In the genomic region with DNA sequence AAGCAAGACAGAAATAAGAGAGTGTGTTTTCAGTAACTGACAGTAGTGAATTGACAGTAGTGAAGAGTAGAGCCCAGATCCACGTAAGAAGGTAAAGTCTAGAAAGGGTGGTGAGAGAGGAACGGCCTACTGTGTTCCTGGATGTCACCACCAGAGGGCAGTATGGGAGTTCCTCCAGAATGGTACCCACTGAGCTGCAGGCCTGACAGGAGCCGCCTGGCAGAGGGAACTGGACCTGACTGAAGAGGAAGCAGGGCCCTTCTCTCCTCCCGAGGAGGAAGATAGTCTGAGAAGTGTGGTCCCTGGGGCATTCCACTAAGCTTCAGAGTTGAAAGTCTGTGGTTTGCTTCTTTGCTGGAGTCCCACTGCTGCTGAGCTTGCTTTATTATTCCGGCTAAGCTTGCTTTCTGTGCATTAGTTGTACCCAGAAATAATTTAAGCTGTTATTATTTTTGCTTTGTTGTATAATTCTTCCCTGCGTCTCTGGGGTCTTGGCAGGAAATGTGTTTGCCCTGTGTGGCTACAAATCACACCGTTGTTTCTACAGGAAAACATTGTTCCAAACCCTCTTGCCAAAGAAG, we compare ENCODE assay signal across 8 mouse cellular contexts. TPM values are rescaled to one million over a fixed set of nuclear protein-coding genes. Genes with fewer than 3 reads are reported as not detected.
DNase-seq lines count a peak whose midpoint lies in the region; ATAC-seq and TF ChIP-seq lines count a peak whose summit lies in the region.

No protein-coding gene starts in this region.

- ATAC-seq in forebrain, embryonic 14.5 days = peak; percentile 84
- ATAC-seq in liver, postnatal 0 days = peak; percentile 83
- ATAC-seq in neutrophil, adult 5-6 weeks (ENCODE audit: extremely low read depth, insufficient number of reproducible peaks, low FRiP score, poor library complexity, severe bottlenecking) = peak; percentile 98

- intact Hi-C loops in heart, postnatal 14 days (cut with DNase I) = loop anchor here (1.0 to 5.0 kb wide), 4 partner anchors 28 to 226 kb away; a partner anchor contains a TSS

- H3K4me1 ChIP-seq in ES-Bruce4 (ENCODE audit: control insufficient read depth, insufficient read depth, low read length) = peaks cover 2% of the 10 kb centered on the region
- no peaks in the 10 kb centered on the region for H3K4me1 ChIP-seq in forebrain, embryonic 14.5 days (ENCODE audit: control insufficient read depth, insufficient read depth, low read length)
- H3K4me1 ChIP-seq in liver, postnatal 0 days (ENCODE audit: insufficient read depth) = peaks cover 9% of the 10 kb centered on the region

- TF ChIP-seq POLR2A in ES-Bruce4 (IDR thresholded peaks at IDR 0.05; ENCODE audit: insufficient read depth, low read length) = no peak

- H3K36me3 ChIP-seq in ES-Bruce4 (ENCODE audit: control insufficient read depth, insufficient read depth, low read length, poor library complexity, severe bottlenecking) = no peaks in the 10 kb centered on the region
- peaks cover 34% of the 10 kb centered on the region; the same call in 1 of the 2 replicates for H3K36me3 ChIP-seq in forebrain, embryonic 14.5 days (ENCODE audit: control insufficient read depth, insufficient read depth, low read length)
- H3K36me3 ChIP-seq in liver, postnatal 0 days (replicated peaks; ENCODE audit: insufficient read depth, low read length) = no peaks in the 10 kb centered on the region

- H3K4me3 ChIP-seq in ES-Bruce4 (ENCODE audit: low read depth, low read length) = no peak overlapping the region
- no peak overlapping the region for H3K4me3 ChIP-seq in forebrain, embryonic 14.5 days (ENCODE audit: low read depth, low read length)
- no peak overlapping the region for H3K4me3 ChIP-seq in liver, postnatal 0 days (ENCODE audit: low read depth, low read length)

- peak; percentile 82 for DNase-seq in c-Kit-positive CD71-positive TER-119-positive erythroid progenitor cells, embryonic 14.5 days (ENCODE audit: low spot score)
- peak; percentile 91 for DNase-seq in forebrain, embryonic 14.5 days (ENCODE audit: low spot score)
- peak; percentile 82 to 90 for DNase-seq in heart, postnatal 14 days
- DNase-seq in kidney, postnatal 4 days = peak; percentile 86 to 90
- DNase-seq in liver, postnatal 0 days = peak; percentile 89
- DNase-seq in testis, postnatal 10 days (ENCODE audit: low spot score) = peak; percentile 87

- H3K4me2 ChIP-seq in forebrain, embryonic 14.5 days (ENCODE audit: low read length) = no peak overlapping the region
- no peak overlapping the region for H3K4me2 ChIP-seq in liver, postnatal 0 days (ENCODE audit: low read depth, low read length)

- no peaks in the 10 kb centered on the region for H3K27me3 ChIP-seq in ES-Bruce4 (ENCODE audit: control insufficient read depth, insufficient read depth, low read length, poor library complexity, severe bottlenecking)
- H3K27me3 ChIP-seq in forebrain, embryonic 14.5 days (replicated peaks; ENCODE audit: control insufficient read depth, insufficient read depth, low read length) = no peaks in the 10 kb centered on the region
- H3K27me3 ChIP-seq in liver, postnatal 0 days (ENCODE audit: insufficient read depth, low read length) = no peaks in the 10 kb centered on the region

- WGBS in forebrain, embryonic 14.5 days = 35% methylated on average over 7 of the region's 7 CpGs
- 19% methylated on average over 7 of the region's 7 CpGs for WGBS in liver, postnatal 0 days (ENCODE audit: insufficient replicate concordance)

- no peak overlapping the region for H3K9ac ChIP-seq in ES-Bruce4 (ENCODE audit: low read depth, poor library complexity, severe bottlenecking)
- no peak overlapping the region for H3K9ac ChIP-seq in forebrain, embryonic 14.5 days (ENCODE audit: low read length)
- no peak overlapping the region for H3K9ac ChIP-seq in liver, postnatal 0 days (replicated peaks)

- peak; percentile 86 for TF ChIP-seq CTCF in ES-Bruce4 (IDR thresholded peaks at IDR 0.05; ENCODE audit: low read depth, low read length)
- TF ChIP-seq CTCF in liver, postnatal 0 days (IDR thresholded peaks at IDR 0.05; ENCODE audit: low read depth) = peak; percentile 98

- no peak overlapping the region for H3K27ac ChIP-seq in ES-Bruce4 (ENCODE audit: insufficient read depth, low read length)
- no peak overlapping the region for H3K27ac ChIP-seq in forebrain, embryonic 14.5 days (ENCODE audit: low read depth, low read length)
- H3K27ac ChIP-seq in liver, postnatal 0 days (ENCODE audit: low read depth) = no peak overlapping the region

- H3K9me3 ChIP-seq in ES-Bruce4 (replicated peaks; ENCODE audit: control insufficient read depth, insufficient read depth, low read length, poor library complexity, severe bottlenecking) = no peaks in the 10 kb centered on the region
- no peaks in the 10 kb centered on the region for H3K9me3 ChIP-seq in forebrain, embryonic 14.5 days (replicated peaks; ENCODE audit: control insufficient read depth, low read length)
- H3K9me3 ChIP-seq in liver, postnatal 0 days (ENCODE audit: low read length) = no peaks in the 10 kb centered on the region

- TF ChIP-seq EP300 in ES-Bruce4 (IDR thresholded peaks at IDR 0.05; ENCODE audit: insufficient read depth, low read depth, low read length) = no peak
- no peak for TF ChIP-seq EP300 in liver, postnatal 0 days (IDR thresholded peaks at IDR 0.05; ENCODE audit: low read depth)

RNA-seq across cellular contexts. Expression of a gene that starts 10.3 kb away (rescaled TPM):
- 25.4 and 28.8 TPM in 2 replicates for polyA plus RNA-seq in ES-Bruce4 (2011; ENCODE audit: insufficient read depth, insufficient read length, low read depth, missing spikeins)
- 63.1 and 76.6 TPM in 2 replicates for polyA plus RNA-seq in forebrain, embryonic 14.5 days (2014; fragmentation: Nextera tagmentation; extraction: Ambion mirVana)
- total RNA-seq in heart, postnatal 14 days (2021) = 10 to 100 TPM in 1 of 2 experiments, 1 to 10 TPM in 1; 9.2 to 12.8 TPM
- polyA plus RNA-seq in liver, postnatal 0 days (2015; fragmentation: Nextera tagmentation; extraction: Ambion mirVana) = 24.7 and 27.7 TPM in 2 replicates
- total RNA-seq in neutrophil, adult 5-6 weeks (2017) = 19.4 and 29.0 TPM in 2 replicates

RNA-seq across cellular contexts. Expression of a gene that starts 17.7 kb away (rescaled TPM):
- polyA plus RNA-seq in ES-Bruce4 (2011; ENCODE audit: insufficient read depth, insufficient read length, low read depth, missing spikeins) = 36.4 and 37.5 TPM in 2 replicates
- 22.2 and 25.1 TPM in 2 replicates for polyA plus RNA-seq in forebrain, embryonic 14.5 days (2014; fragmentation: Nextera tagmentation; extraction: Ambion mirVana)
- total RNA-seq in heart, postnatal 14 days (2021) = 10 to 100 TPM; 28.0 to 29.5 TPM
- 11.3 and 12.1 TPM in 2 replicates for polyA plus RNA-seq in liver, postnatal 0 days (2015; fragmentation: Nextera tagmentation; extraction: Ambion mirVana)
- total RNA-seq in neutrophil, adult 5-6 weeks (2017) = 65.2 and 66.7 TPM in 2 replicates

RNA-seq across cellular contexts. Expression of a gene that starts 27.7 kb away (rescaled TPM):
- 2.8 and 5.3 TPM in 2 replicates for polyA plus RNA-seq in ES-Bruce4 (2011; ENCODE audit: insufficient read depth, insufficient read length, low read depth, missing spikeins)
- polyA plus RNA-seq in forebrain, embryonic 14.5 days (2014; fragmentation: Nextera tagmentation; extraction: Ambion mirVana) = 31.2 and 32.0 TPM in 2 replicates
- total RNA-seq in heart, postnatal 14 days (2021) = 1 to 10 TPM; 1.8 to 2.4 TPM
- 0.90 and 1.5 TPM in 2 replicates for polyA plus RNA-seq in liver, postnatal 0 days (2015; fragmentation: Nextera tagmentation; extraction: Ambion mirVana)
- 17.4 and 23.7 TPM in 2 replicates for total RNA-seq in neutrophil, adult 5-6 weeks (2017)

RNA-seq across cellular contexts. Expression of a gene that starts 39.4 kb away (rescaled TPM):
- 68.4 and 69.5 TPM in 2 replicates for polyA plus RNA-seq in ES-Bruce4 (2011; ENCODE audit: insufficient read depth, insufficient read length, low read depth, missing spikeins)
- 108 and 124 TPM in 2 replicates for polyA plus RNA-seq in forebrain, embryonic 14.5 days (2014; fragmentation: Nextera tagmentation; extraction: Ambion mirVana)
- total RNA-seq in heart, postnatal 14 days (2021) = 10 to 100 TPM; 65.6 to 66.3 TPM
- polyA plus RNA-seq in liver, postnatal 0 days (2015; fragmentation: Nextera tagmentation; extraction: Ambion mirVana) = 57.2 and 58.1 TPM in 2 replicates
- 55.0 and 61.3 TPM in 2 replicates for total RNA-seq in neutrophil, adult 5-6 weeks (2017)
